Mouse (Mus musculus): ENCODE data around the gene Dop1b. TPM values are rescaled to one million over a fixed set of nuclear protein-coding genes. Genes with fewer than 3 reads are reported as not detected.

Dop1b gene
- polyA plus RNA-seq, 1 experiment from 2014 or later: 8.4 TPM

DNA sequence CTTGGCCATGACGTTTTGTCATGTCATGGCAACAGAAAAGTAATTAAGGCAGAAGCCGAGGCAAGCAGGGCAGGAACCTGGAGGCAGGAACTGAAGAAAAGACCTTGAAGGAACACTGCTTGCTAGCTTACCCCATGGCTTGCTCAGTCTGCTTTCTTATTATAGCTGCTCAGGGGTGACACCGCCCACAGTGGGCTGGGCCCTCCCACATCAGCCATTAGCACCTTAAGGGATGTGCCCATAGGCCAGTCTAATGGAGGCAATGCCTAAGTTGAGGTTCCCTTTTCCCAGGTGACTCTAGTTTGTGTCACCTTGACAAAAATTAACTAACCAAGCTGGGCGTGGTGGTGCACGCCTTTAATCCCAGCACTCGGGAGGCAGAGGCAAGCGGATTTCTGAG is 4.6 kb upstream of the Dop1b start:
- Histone ChIP-seq H3K4me1 (ENCODE audit: control insufficient read depth, insufficient read depth, low read length) (no peaks in the 10 kb centered on the region), H3K27ac (ENCODE audit: low read length) (no peak overlapping the region), H3K9me3 (replicated peaks; ENCODE audit: control insufficient read depth, low read length) (no peaks in the 10 kb centered on the region), H3K9ac (ENCODE audit: low read length) (no peak overlapping the region), H3K4me3 (ENCODE audit: low read length) (no peak overlapping the region), H3K27me3 (ENCODE audit: control insufficient read depth, insufficient read depth, low read length) (no peaks in the 10 kb centered on the region), H3K36me3 (ENCODE audit: control insufficient read depth, insufficient read depth) (no peaks in the 10 kb centered on the region), H3K4me2 (ENCODE audit: low read depth, low read length) (no peak overlapping the region)
- no peak for ATAC-seq (replicated peaks; ENCODE audit: extremely low read depth, insufficient read depth, low FRiP score)
- 85% methylated on average over 7 of the region's 7 CpGs for WGBS

DNA sequence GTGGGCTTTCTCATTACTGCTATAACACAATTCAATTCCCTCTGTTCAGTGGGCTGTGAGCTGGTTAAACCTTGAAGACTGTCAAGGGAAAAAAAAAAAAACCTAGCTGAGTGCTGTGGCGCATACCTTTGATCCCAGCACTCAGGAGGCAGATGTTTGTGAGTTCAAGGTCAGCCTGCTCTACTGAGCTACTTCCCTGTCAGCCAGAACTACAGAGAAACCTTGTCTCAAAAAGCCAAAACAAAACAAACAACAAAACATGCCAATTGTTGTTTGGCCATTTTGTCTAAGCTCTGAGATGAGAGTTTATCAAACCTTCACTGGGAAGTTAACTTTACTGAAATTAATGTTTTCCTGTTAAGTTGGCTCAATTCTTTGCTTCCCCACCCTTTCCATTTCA is 2.5 kb upstream of the Dop1b start:
- Histone ChIP-seq H3K4me1 (ENCODE audit: control insufficient read depth, insufficient read depth, low read length) (peaks cover 6% of the 10 kb centered on the region), H3K4me2 (ENCODE audit: low read depth, low read length) (no peak overlapping the region), H3K4me3 (ENCODE audit: low read length) (no peak overlapping the region), H3K27ac (ENCODE audit: low read length) (no peak overlapping the region), H3K27me3 (ENCODE audit: control insufficient read depth, insufficient read depth, low read length) (no peaks in the 10 kb centered on the region), H3K36me3 (ENCODE audit: control insufficient read depth, insufficient read depth) (no peaks in the 10 kb centered on the region), H3K9me3 (replicated peaks; ENCODE audit: control insufficient read depth, low read length) (no peaks in the 10 kb centered on the region), H3K9ac (ENCODE audit: low read length) (no peak overlapping the region)
- 57% methylated on average over 1 of the region's 1 CpGs for WGBS
- no peak for ATAC-seq (replicated peaks; ENCODE audit: extremely low read depth, insufficient read depth, low FRiP score)

DNA sequence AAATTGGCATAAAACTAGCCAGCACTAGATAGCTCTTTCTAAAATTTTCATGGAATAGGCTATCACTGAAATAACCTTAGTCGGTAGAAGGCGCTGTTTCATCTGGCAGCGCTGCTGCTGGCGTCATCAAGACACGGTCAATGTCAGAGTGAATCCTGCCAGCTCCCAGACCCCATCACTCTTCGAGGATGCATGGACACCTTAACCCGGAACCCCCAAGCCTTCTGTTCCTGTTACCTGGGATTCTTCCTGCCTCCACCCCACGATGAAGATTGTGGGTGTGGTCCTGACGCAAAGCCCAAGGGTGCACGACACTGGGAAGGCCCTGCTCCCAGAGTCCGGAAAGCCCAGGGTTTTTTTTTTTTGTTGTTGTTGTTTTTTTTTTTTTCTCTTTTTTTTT is 780 bp upstream of the Dop1b start:
- Histone ChIP-seq H3K27ac (ENCODE audit: low read length) (peak overlapping the region; percentile 80), H3K4me1 (ENCODE audit: control insufficient read depth, insufficient read depth, low read length) (peaks cover 6% of the 10 kb centered on the region), H3K27me3 (ENCODE audit: control insufficient read depth, insufficient read depth, low read length) (no peaks in the 10 kb centered on the region), H3K4me2 (ENCODE audit: low read depth, low read length) (peak overlapping the region; percentile 77), H3K36me3 (ENCODE audit: control insufficient read depth, insufficient read depth) (no peaks in the 10 kb centered on the region), H3K9me3 (replicated peaks; ENCODE audit: control insufficient read depth, low read length) (no peaks in the 10 kb centered on the region), H3K4me3 (ENCODE audit: low read length) (peak overlapping the region; percentile 78), H3K9ac (ENCODE audit: low read length) (no peak overlapping the region; the same call in 1 of the 2 replicates)
- under 1% methylated on average over 11 of the region's 11 CpGs for WGBS
- peak; percentile 8 for ATAC-seq (replicated peaks; ENCODE audit: extremely low read depth, insufficient read depth, low FRiP score)

DNA sequence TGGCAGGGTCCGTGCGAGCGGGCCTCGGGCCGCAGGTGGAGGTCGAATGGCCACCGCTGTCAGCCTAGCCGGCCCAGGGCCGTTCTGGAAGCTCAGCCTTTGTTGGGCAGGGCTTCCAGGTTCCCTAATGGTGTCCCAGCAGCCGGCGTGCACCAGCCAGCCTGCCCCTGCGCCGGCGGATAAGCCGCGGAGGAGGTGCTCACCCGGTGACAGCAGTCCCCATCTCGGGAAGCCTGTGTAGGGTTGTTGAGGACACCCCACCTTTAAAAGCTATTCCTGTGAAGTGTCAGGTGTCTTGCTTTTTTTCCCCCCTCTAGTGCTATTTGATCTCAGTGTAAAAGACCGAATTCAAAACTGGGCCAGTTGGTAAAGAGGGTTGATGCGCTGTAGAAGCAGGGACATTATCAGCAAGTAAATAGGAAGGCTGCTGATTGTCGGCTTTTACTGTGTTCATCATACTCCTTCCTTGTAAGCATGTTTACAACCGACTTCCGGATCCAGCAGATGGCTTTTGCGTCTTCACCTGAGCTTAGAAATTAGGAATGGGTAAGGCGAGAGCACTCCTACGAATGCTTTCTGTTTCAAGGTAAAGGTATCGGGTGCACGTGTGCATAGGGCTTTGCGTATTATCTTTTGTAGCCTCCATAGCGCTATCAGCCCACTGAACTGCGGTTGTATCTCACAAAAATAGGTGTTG is 633 bp downstream of the Dop1b start:
- ATAC-seq (replicated peaks; ENCODE audit: extremely low read depth, insufficient read depth, low FRiP score): peak; percentile 5; the same call in 1 of the 2 replicates
- Histone ChIP-seq H3K27ac (ENCODE audit: low read length) (0 out of 2 replicates have a peak overlapping the region, but pooled peaks have one; percentile 59), H3K4me3 (ENCODE audit: low read length) (peak overlapping the region; percentile 78), H3K27me3 (ENCODE audit: control insufficient read depth, insufficient read depth, low read length) (no peaks in the 10 kb centered on the region), H3K4me1 (ENCODE audit: control insufficient read depth, insufficient read depth, low read length) (peaks cover 11% of the 10 kb centered on the region), H3K36me3 (ENCODE audit: control insufficient read depth, insufficient read depth) (no peaks in the 10 kb centered on the region), H3K9ac (ENCODE audit: low read length) (peak overlapping the region; percentile 85), H3K9me3 (replicated peaks; ENCODE audit: control insufficient read depth, low read length) (no peaks in the 10 kb centered on the region), H3K4me2 (ENCODE audit: low read depth, low read length) (peak overlapping the region; percentile 89)
- WGBS: 10% methylated on average over 31 of the region's 31 CpGs

DNA sequence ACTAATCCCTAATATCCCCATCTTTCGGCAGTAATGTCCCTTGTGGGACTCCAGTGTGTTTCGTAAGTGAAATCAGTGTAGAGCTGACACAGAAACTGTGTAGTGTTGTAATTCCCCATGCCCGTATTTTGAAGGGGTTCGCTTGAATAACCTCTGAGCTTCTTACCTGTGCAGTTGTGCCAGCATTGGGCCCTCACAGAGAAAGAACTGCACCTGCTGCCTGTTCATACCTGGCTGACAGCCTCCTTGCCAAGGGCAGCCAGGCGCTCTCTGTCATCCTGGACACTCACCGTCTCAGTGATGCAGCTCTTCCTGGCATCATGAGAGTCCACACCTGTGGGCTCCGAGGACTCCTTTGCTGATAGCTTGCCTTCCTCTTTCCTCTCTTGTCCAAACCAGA is 1.3 kb downstream of the Dop1b start:
- H3K27me3 ChIP-seq (ENCODE audit: control insufficient read depth, insufficient read depth, low read length): no peaks in the 10 kb centered on the region
- peak overlapping the region; percentile 89; the same call in 1 of the 2 replicates for H3K4me2 ChIP-seq (ENCODE audit: low read depth, low read length)
- H3K27ac ChIP-seq (ENCODE audit: low read length): no peak overlapping the region
- 80% methylated on average over 7 of the region's 7 CpGs for WGBS
- H3K36me3 ChIP-seq (ENCODE audit: control insufficient read depth, insufficient read depth): no peaks in the 10 kb centered on the region
- peaks cover 13% of the 10 kb centered on the region for H3K4me1 ChIP-seq (ENCODE audit: control insufficient read depth, insufficient read depth, low read length)
- ATAC-seq (replicated peaks; ENCODE audit: extremely low read depth, insufficient read depth, low FRiP score): no peak
- H3K9ac ChIP-seq (ENCODE audit: low read length): no peak overlapping the region; the same call in 1 of the 2 replicates
- H3K9me3 ChIP-seq (replicated peaks; ENCODE audit: control insufficient read depth, low read length): no peaks in the 10 kb centered on the region
- no peak overlapping the region for H3K4me3 ChIP-seq (ENCODE audit: low read length)

DNA sequence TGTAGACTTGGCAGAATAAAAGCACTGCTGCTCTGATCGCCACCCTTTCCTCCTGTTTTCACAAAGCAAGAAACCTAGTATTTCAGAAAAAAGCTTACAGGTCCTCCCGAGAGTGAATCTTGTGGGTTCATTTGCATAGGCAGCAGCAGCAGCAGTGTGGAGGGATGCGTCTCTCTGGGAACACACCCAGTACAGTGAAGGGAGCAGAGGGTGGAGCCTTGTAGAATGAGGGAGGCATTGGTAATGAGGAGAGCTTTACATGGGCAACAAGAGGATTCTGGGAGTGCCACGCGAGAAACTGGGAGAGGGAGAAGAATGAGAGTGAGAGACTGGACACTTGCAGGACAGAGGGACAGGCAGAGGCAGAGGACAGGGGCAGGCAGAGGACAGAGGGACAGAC is 2.7 kb downstream of the Dop1b start:
- H3K9me3 ChIP-seq (replicated peaks; ENCODE audit: control insufficient read depth, low read length): no peaks in the 10 kb centered on the region
- H3K4me3 ChIP-seq (ENCODE audit: low read length): no peak overlapping the region
- peaks cover 13% of the 10 kb centered on the region for H3K4me1 ChIP-seq (ENCODE audit: control insufficient read depth, insufficient read depth, low read length)
- H3K36me3 ChIP-seq (ENCODE audit: control insufficient read depth, insufficient read depth): no peaks in the 10 kb centered on the region
- ATAC-seq (replicated peaks; ENCODE audit: extremely low read depth, insufficient read depth, low FRiP score): no peak
- no peak overlapping the region for H3K9ac ChIP-seq (ENCODE audit: low read length)
- WGBS: 39% methylated on average over 5 of the region's 5 CpGs
- H3K4me2 ChIP-seq (ENCODE audit: low read depth, low read length): no peak overlapping the region
- H3K27me3 ChIP-seq (ENCODE audit: control insufficient read depth, insufficient read depth, low read length): no peaks in the 10 kb centered on the region
- H3K27ac ChIP-seq (ENCODE audit: low read length): no peak overlapping the region

DNA sequence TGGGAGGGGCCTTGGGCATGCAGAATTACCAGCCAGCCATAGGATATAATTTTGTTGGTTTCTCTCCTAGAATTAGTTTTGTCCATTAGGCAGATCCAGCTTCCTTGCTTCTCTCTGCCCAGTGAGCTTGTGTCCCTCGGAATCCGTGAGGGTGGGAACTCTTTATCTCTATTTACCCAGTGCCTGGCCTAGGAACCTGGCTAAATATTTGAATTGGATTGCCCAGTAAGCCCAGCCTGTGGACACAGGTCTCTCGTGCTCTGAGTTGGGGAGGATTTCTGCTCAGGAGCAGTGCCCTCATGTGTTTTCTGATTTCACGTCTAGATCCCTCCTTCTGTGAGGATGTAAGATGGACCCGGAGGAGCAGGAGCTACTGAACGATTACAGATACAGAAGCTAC is 4.1 kb downstream of the Dop1b start:
- Histone ChIP-seq H3K27ac (ENCODE audit: low read length) (no peak overlapping the region), H3K4me3 (ENCODE audit: low read length) (no peak overlapping the region), H3K9ac (ENCODE audit: low read length) (no peak overlapping the region), H3K4me1 (ENCODE audit: control insufficient read depth, insufficient read depth, low read length) (peaks cover 13% of the 10 kb centered on the region), H3K9me3 (replicated peaks; ENCODE audit: control insufficient read depth, low read length) (no peaks in the 10 kb centered on the region), H3K36me3 (ENCODE audit: control insufficient read depth, insufficient read depth) (no peaks in the 10 kb centered on the region), H3K4me2 (ENCODE audit: low read depth, low read length) (no peak overlapping the region), H3K27me3 (ENCODE audit: control insufficient read depth, insufficient read depth, low read length) (no peaks in the 10 kb centered on the region)
- WGBS: 76% methylated on average over 6 of the region's 6 CpGs
- ATAC-seq (replicated peaks; ENCODE audit: extremely low read depth, insufficient read depth, low FRiP score): no peak

DNA sequence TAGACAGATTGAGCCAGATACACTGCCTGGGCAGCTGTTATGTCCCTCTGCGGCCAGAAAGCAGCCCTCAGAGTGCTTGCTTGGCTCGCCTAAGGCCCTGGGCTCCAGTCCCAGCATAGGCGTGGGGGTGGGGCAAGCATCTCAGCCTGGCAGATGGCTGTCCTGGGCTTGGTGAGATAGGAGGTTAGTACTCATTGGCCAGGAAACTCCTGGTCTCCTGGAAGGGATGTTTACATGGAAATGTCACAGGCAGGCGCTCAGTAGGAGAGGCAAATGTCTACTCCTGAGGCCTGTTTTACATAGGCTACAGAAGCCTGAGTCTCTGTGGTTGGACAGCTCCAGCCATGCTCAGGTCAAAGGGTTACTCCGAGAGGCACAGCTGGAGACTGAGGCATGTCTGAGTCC is 5.6 kb downstream of the Dop1b start:
- H3K9ac ChIP-seq (ENCODE audit: low read length): no peak overlapping the region
- H3K9me3 ChIP-seq (replicated peaks; ENCODE audit: control insufficient read depth, low read length): no peaks in the 10 kb centered on the region
- ATAC-seq (replicated peaks; ENCODE audit: extremely low read depth, insufficient read depth, low FRiP score): peak; percentile 89
- 34% methylated on average over 5 of the region's 5 CpGs for WGBS
- H3K4me2 ChIP-seq (ENCODE audit: low read depth, low read length): no peak overlapping the region
- H3K4me3 ChIP-seq (ENCODE audit: low read length): no peak overlapping the region
- no peaks in the 10 kb centered on the region for H3K36me3 ChIP-seq (ENCODE audit: control insufficient read depth, insufficient read depth)
- H3K27ac ChIP-seq (ENCODE audit: low read length): 0 out of 2 replicates have a peak overlapping the region, but pooled peaks have one; percentile 40
- peaks cover 12% of the 10 kb centered on the region for H3K4me1 ChIP-seq (ENCODE audit: control insufficient read depth, insufficient read depth, low read length)
- no peaks in the 10 kb centered on the region for H3K27me3 ChIP-seq (ENCODE audit: control insufficient read depth, insufficient read depth, low read length)

DNA sequence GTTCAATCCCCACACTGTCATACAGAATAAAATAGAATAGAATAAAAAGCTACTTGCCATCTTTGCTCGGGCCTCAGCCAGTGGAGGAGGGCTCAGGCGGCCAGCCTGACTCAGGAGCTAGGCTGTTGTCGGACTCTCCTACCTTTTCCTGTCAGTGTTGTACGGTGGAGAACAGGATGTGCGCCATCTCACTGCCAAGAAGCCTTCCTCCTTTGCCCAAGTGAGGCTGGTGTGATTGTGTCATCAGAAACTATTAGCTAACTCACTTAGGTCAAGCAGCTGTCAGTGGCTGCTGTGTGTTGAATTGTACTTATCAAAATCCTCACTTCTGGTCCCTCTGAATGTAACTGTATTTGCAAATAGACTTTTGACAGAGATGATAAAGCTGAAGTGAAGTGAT is 10.1 kb downstream of the Dop1b start:
- no peaks in the 10 kb centered on the region for H3K36me3 ChIP-seq (ENCODE audit: control insufficient read depth, insufficient read depth)
- no peaks in the 10 kb centered on the region for H3K27me3 ChIP-seq (ENCODE audit: control insufficient read depth, insufficient read depth, low read length)
- 63% methylated on average over 5 of the region's 5 CpGs for WGBS
- peaks cover 7% of the 10 kb centered on the region for H3K4me1 ChIP-seq (ENCODE audit: control insufficient read depth, insufficient read depth, low read length)
- H3K9me3 ChIP-seq (replicated peaks; ENCODE audit: control insufficient read depth, low read length): no peaks in the 10 kb centered on the region
- H3K4me2 ChIP-seq (ENCODE audit: low read depth, low read length): no peak overlapping the region
- H3K9ac ChIP-seq (ENCODE audit: low read length): no peak overlapping the region
- no peak overlapping the region for H3K27ac ChIP-seq (ENCODE audit: low read length)
- ATAC-seq (replicated peaks; ENCODE audit: extremely low read depth, insufficient read depth, low FRiP score): no peak
- no peak overlapping the region for H3K4me3 ChIP-seq (ENCODE audit: low read length)

Data from heart, embryonic 16.5 days (tissue).